ENCODE assay signal across 32 mouse cellular contexts in the genomic region with DNA sequence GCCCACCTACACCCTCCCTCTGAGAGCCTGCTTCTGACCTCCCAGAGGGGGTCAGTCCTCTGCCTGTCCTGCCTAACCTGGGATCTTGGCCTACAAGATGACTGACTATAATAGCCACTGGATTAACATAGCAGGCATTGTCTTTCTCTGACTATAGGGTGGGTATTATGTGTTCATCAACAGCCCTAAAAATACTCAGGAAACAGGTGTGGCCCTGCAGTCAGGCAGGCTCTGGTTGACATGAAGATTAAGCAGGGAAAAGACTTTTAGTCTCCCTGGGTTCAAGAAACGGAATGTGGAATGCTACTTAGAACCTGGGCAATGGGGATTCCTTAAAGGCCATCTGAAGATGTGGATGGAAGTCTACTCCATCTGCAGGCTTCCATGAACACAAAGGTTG. TPM values are rescaled to one million over a fixed set of nuclear protein-coding genes. Genes with fewer than 3 reads are reported as not detected.
DNase-seq lines count a peak whose midpoint lies in the region; ATAC-seq and TF ChIP-seq lines count a peak whose summit lies in the region.
"Had no signal": no experiment of that assay in that cellular context is flagged by ENCODE, and none has a peak within 500 bp of the region (broad histone marks: within the 10 kb centered on the region; RNA-seq: fewer than 3 reads in every experiment).

No protein-coding gene starts in this region.

- DNase-seq in heart, embryonic 10.5 days (ENCODE audit: low spot score): no peak
- DNase-seq in heart, postnatal 36 days: no peak
- no peak for DNase-seq in heart, adult 18-20 months
- DNase-seq in lung, embryonic 14.5 days: no peak
- DNase-seq in lung, postnatal 25 days (ENCODE audit: low spot score): no peak
- no peak for DNase-seq in right cerebral cortex, postnatal 36 days (ENCODE audit: low spot score in 2 of 2)
- DNase-seq: adrenal gland, postnatal 10 days; cerebellum, adult 8-10 months; cerebellum, postnatal 25 days; gastrocnemius, postnatal 25 days; kidney, adult 2 months; kidney, postnatal 36 days; liver; lung, adult 2 months; lung, postnatal 14 days; right cerebral cortex, adult 18-20 months; right cerebral cortex, postnatal 4 days; thymus, adult 2 months; thymus, postnatal 36 days had no signal

- H3K4me1 ChIP-seq in heart, embryonic 10.5 days: peaks cover 93% of the 10 kb centered on the region
- H3K4me1 ChIP-seq in heart, embryonic 15.5 days (replicated peaks): peaks cover 86% of the 10 kb centered on the region
- peaks cover 31% of the 10 kb centered on the region for H3K4me1 ChIP-seq in lung, embryonic 14.5 days (ENCODE audit: insufficient read depth)

- H3K9ac ChIP-seq in heart, embryonic 15.5 days: 0 out of 2 replicates have a peak overlapping the region, but pooled peaks have one; percentile 22
- no peak overlapping the region for H3K9ac ChIP-seq in lung, embryonic 14.5 days
- H3K9ac ChIP-seq: intestine, embryonic 15.5 days; liver, embryonic 14.5 days; neural tube, embryonic 12.5 days had no signal

- intact Hi-C loops in heart, postnatal 36 days (cut with DNase I): no loop called here

- peaks cover 21% of the 10 kb centered on the region for H3K36me3 ChIP-seq in heart, embryonic 10.5 days
- no peaks in the 10 kb centered on the region for H3K36me3 ChIP-seq in heart, embryonic 15.5 days
- H3K36me3 ChIP-seq in lung, embryonic 14.5 days (ENCODE audit: insufficient read depth): no peaks in the 10 kb centered on the region
- H3K36me3 ChIP-seq: intestine, embryonic 15.5 days; midbrain, embryonic 10.5 days; neural tube, embryonic 12.5 days had no signal

- no peak for TF ChIP-seq CTCF in lung, embryonic 14.5 days (IDR thresholded peaks at IDR 0.05; ENCODE audit: low read depth)

- no peaks in the 10 kb centered on the region for H3K9me3 ChIP-seq in heart, embryonic 10.5 days
- H3K9me3 ChIP-seq in heart, embryonic 15.5 days (replicated peaks): no peaks in the 10 kb centered on the region
- H3K9me3 ChIP-seq in lung, embryonic 14.5 days (ENCODE audit: low read depth, low read length): no peaks in the 10 kb centered on the region
- H3K9me3 ChIP-seq: intestine, embryonic 15.5 days; midbrain, embryonic 10.5 days; neural tube, embryonic 12.5 days had no signal

- H3K4me2 ChIP-seq in heart, embryonic 15.5 days: peak overlapping the region; percentile 72
- H3K4me2 ChIP-seq in lung, embryonic 14.5 days: no peak overlapping the region
- H3K4me2 ChIP-seq: intestine, embryonic 15.5 days; neural tube, embryonic 12.5 days had no signal

- H3K27me3 ChIP-seq in heart, embryonic 10.5 days (ENCODE audit: insufficient read depth, poor library complexity, severe bottlenecking): no peaks in the 10 kb centered on the region
- no peaks in the 10 kb centered on the region for H3K27me3 ChIP-seq in heart, embryonic 15.5 days
- H3K27me3 ChIP-seq in lung, embryonic 14.5 days (ENCODE audit: insufficient read depth, low read length): no peaks in the 10 kb centered on the region
- H3K27me3 ChIP-seq: intestine, embryonic 15.5 days; neural tube, embryonic 12.5 days; Patski had no signal

- ATAC-seq in heart, embryonic 15.5 days (replicated peaks; ENCODE audit: insufficient number of reproducible peaks, insufficient read depth, low FRiP score, low read depth): no peak
- no peak for ATAC-seq in lung, embryonic 14.5 days (ENCODE audit: insufficient read depth)
- ATAC-seq: forebrain, embryonic 14.5 days; hindbrain, postnatal 0 days; intestine, embryonic 15.5 days; midbrain, embryonic 16.5 days; Patski had no signal

- peak overlapping the region; percentile 97 for H3K27ac ChIP-seq in heart, embryonic 10.5 days
- peak overlapping the region; percentile 99 for H3K27ac ChIP-seq in heart, embryonic 15.5 days
- peak overlapping the region; percentile 13; the same call in 1 of the 2 replicates for H3K27ac ChIP-seq in lung, embryonic 14.5 days (ENCODE audit: low read depth)
- H3K27ac ChIP-seq: hindbrain, postnatal 0 days; intestine, embryonic 15.5 days; layer of hippocampus, adult 2 months; left cerebral cortex, adult 2 months; liver, embryonic 14.5 days; midbrain, embryonic 10.5 days; neural tube, embryonic 12.5 days had no signal

- peak overlapping the region; percentile 73 for H3K4me3 ChIP-seq in heart, embryonic 10.5 days
- H3K4me3 ChIP-seq in heart, embryonic 15.5 days: no peak overlapping the region; the same call in 1 of the 2 replicates
- H3K4me3 ChIP-seq in lung, embryonic 14.5 days (ENCODE audit: low read depth, low read length): no peak overlapping the region
- H3K4me3 ChIP-seq: intestine, embryonic 15.5 days; layer of hippocampus, adult 2 months; left cerebral cortex, adult 2 months; midbrain, embryonic 10.5 days; neural tube, embryonic 12.5 days had no signal

- WGBS in heart, embryonic 10.5 days: 60% methylated on average over 1 of the region's 1 CpGs
- WGBS in heart, embryonic 15.5 days: 71% methylated on average over 1 of the region's 1 CpGs
- WGBS in lung, embryonic 14.5 days: 74% methylated on average over 1 of the region's 1 CpGs

RNA-seq across cellular contexts. Expression of gene Tnni1, which starts 19.3 kb away (rescaled TPM):
- polyA plus RNA-seq in heart, embryonic 10.5 days (2016; fragmentation: Nextera tagmentation; extraction: Ambion mirVana): 2,290 and 3,821 TPM in 2 replicates
- total RNA-seq in heart, postnatal 36 days (2021): 1 to 10 TPM; 1.0 to 1.4 TPM
- 3,693 and 4,133 TPM in 2 replicates for polyA plus RNA-seq in heart, embryonic 15.5 days (2015; fragmentation: Nextera tagmentation; extraction: Ambion mirVana)
- total RNA-seq in heart, adult 18-20 months (2021): 1 to 10 TPM; 1.5 to 1.7 TPM
- polyA plus RNA-seq in lung, embryonic 14.5 days (2014; fragmentation: Nextera tagmentation; extraction: Ambion mirVana): 11.4 and 63.9 TPM in 2 replicates
- total RNA-seq: megakaryocyte progenitor cell, adult 5-6 weeks; MEL had no signal

RNA-seq across cellular contexts. Expression of gene Lad1, which starts 19.9 kb away (rescaled TPM):
- 3.3 and 6.8 TPM in 2 replicates for polyA plus RNA-seq in heart, embryonic 10.5 days (2016; fragmentation: Nextera tagmentation; extraction: Ambion mirVana)
- total RNA-seq in heart, postnatal 36 days (2021): 1 to 10 TPM; 5.6 to 8.2 TPM
- polyA plus RNA-seq in heart, embryonic 15.5 days (2015; fragmentation: Nextera tagmentation; extraction: Ambion mirVana): 3.2 and 5.8 TPM in 2 replicates
- total RNA-seq in heart, adult 18-20 months (2021): 1 to 10 TPM; 5.9 to 8.3 TPM
- 14.4 and 14.5 TPM in 2 replicates for polyA plus RNA-seq in lung, embryonic 14.5 days (2014; fragmentation: Nextera tagmentation; extraction: Ambion mirVana)
- total RNA-seq: gastrocnemius, postnatal 25 days; megakaryocyte progenitor cell, adult 5-6 weeks; MEL had no signal

RNA-seq across cellular contexts. Expression of gene Phlda3, which starts 32.6 kb away (rescaled TPM):
- 63.2 and 65.3 TPM in 2 replicates for polyA plus RNA-seq in heart, embryonic 10.5 days (2016; fragmentation: Nextera tagmentation; extraction: Ambion mirVana)
- total RNA-seq in heart, postnatal 36 days (2021): 10 to 100 TPM in 1 of 2 experiments, 1 to 10 TPM in 1; 9.7 to 13.3 TPM
- 70.5 and 85.0 TPM in 2 replicates for polyA plus RNA-seq in heart, embryonic 15.5 days (2015; fragmentation: Nextera tagmentation; extraction: Ambion mirVana)
- 10 to 100 TPM; 11.0 to 11.7 TPM for total RNA-seq in heart, adult 18-20 months (2021)
- 75.4 and 79.5 TPM in 2 replicates for polyA plus RNA-seq in lung, embryonic 14.5 days (2014; fragmentation: Nextera tagmentation; extraction: Ambion mirVana)

RNA-seq across cellular contexts. Expression of gene Tnnt2, which starts 37.7 kb away (rescaled TPM):
- 2,168 and 3,634 TPM in 2 replicates for polyA plus RNA-seq in heart, embryonic 10.5 days (2016; fragmentation: Nextera tagmentation; extraction: Ambion mirVana)
- 1,000 to 10,000 TPM; 8,733 to 8,759 TPM for total RNA-seq in heart, postnatal 36 days (2021)
- polyA plus RNA-seq in heart, embryonic 15.5 days (2015; fragmentation: Nextera tagmentation; extraction: Ambion mirVana): 7,410 and 9,283 TPM in 2 replicates
- total RNA-seq in heart, adult 18-20 months (2021): over 10,000 TPM in 1 of 2 experiments, 1,000 to 10,000 TPM in 1; 9,387 to 10,464 TPM
- polyA plus RNA-seq in lung, embryonic 14.5 days (2014; fragmentation: Nextera tagmentation; extraction: Ambion mirVana): 6.0 and 57.2 TPM in 2 replicates
- total RNA-seq: megakaryocyte progenitor cell, adult 5-6 weeks; MEL had no signal

Comparison
In these comparisons a context has a peak if more than half of its experiments do, and no peak if none do; other contexts are left out.
1. H3K27ac ChIP-seq: peak in every context shown above with its lines; median percentile 99 in heart, embryonic 15.5 days; 97 in heart, embryonic 10.5 days; 13 in lung, embryonic 14.5 days.
2. RNA of gene Tnni1, which starts 19.3 kb away (polyA plus RNA-seq): 3,693 to 4,133 TPM in heart, embryonic 15.5 days and 2,290 to 3,821 TPM in heart, embryonic 10.5 days; 11.4 to 63.9 TPM in lung, embryonic 14.5 days; every median in the first group is over 10 times any median in the second.